Mouse (Mus musculus) regulatory T cell (primary cell): Measurements from ENCODE around the gene Fgd5.

Experiments
- in situ Hi-C: fragments of 300-600 bp; cut with MboI, MseI; formaldehyde crosslinking; loops from one replicate; pipeline ENCODE4 v1.15.1; 2025; ENCODE audit warnings: high pct_unique_total_duplicates

The Fgd5 gene

GRCm38 (mm10) chr6:91978371-91979300, at the start of gene Fgd5:
TSS of gene Fgd5 (plus strand) at chr6:91978878.
- in situ Hi-C loops, result no loop called here

GRCm38 (mm10) chr6:91931231-91931630, 47.4 kb upstream of the Fgd5 start:
- in situ Hi-C loops, result no loop called here

GRCm38 (mm10) chr6:91938491-91938890, 40.2 kb upstream of the Fgd5 start:
- in situ Hi-C loops, result no loop called here

- in situ Hi-C loops, result loop anchor here (5.0 kb wide), 1 partner anchor 84 kb away; no protein-coding TSS in a partner anchor
Measured at GRCm38 (mm10) chr6:91948426-91948825, 30.3 kb upstream of the Fgd5 start.

GRCm38 (mm10) chr6:91958015-91958414, 20.7 kb upstream of the Fgd5 start:
- in situ Hi-C loops, result loop anchor here (10.0 kb wide), 1 partner anchor 1793 kb away; no protein-coding TSS in a partner anchor

GRCm38 (mm10) chr6:91960028-91960811, 18.5 kb upstream of the Fgd5 start:
- in situ Hi-C loops, result no loop called here

- in situ Hi-C loops, result no loop called here
Measured at GRCm38 (mm10) chr6:91963429-91963828, 15.2 kb upstream of the Fgd5 start.

- in situ Hi-C loops, result no loop called here
Measured at GRCm38 (mm10) chr6:91965060-91965459, 13.6 kb upstream of the Fgd5 start.

- in situ Hi-C loops, result no loop called here
Measured at GRCm38 (mm10) chr6:91966006-91966405, 12.7 kb upstream of the Fgd5 start.

- in situ Hi-C loops, result no loop called here
Measured at GRCm38 (mm10) chr6:91972201-91972646, 6.5 kb upstream of the Fgd5 start.

- in situ Hi-C loops, result no loop called here
Measured at GRCm38 (mm10) chr6:91973972-91974371, 4.7 kb upstream of the Fgd5 start.

- in situ Hi-C loops, result no loop called here
Measured at GRCm38 (mm10) chr6:91979301-91979996, 771 bp downstream of the Fgd5 start.

- in situ Hi-C loops, result no loop called here
Measured at GRCm38 (mm10) chr6:91980011-91980410, 1.3 kb downstream of the Fgd5 start.

- in situ Hi-C loops, result no loop called here
Measured at GRCm38 (mm10) chr6:91990101-91990500, 11.4 kb downstream of the Fgd5 start.

GRCm38 (mm10) chr6:91992823-91993222, 14.1 kb downstream of the Fgd5 start:
- in situ Hi-C loops, result no loop called here

GRCm38 (mm10) chr6:91993795-91994505, 15.3 kb downstream of the Fgd5 start:
- in situ Hi-C loops, result no loop called here

- in situ Hi-C loops, result no loop called here
Measured at GRCm38 (mm10) chr6:91996072-91996471, 17.4 kb downstream of the Fgd5 start.

- in situ Hi-C loops, result no loop called here
Measured at GRCm38 (mm10) chr6:92002558-92003285, 24.0 kb downstream of the Fgd5 start.

- in situ Hi-C loops, result no loop called here
Measured at GRCm38 (mm10) chr6:92003646-92004045, 25.0 kb downstream of the Fgd5 start.

- in situ Hi-C loops, result no loop called here
Measured at GRCm38 (mm10) chr6:92004137-92004805, 25.6 kb downstream of the Fgd5 start.
